Mouse (Mus musculus) spleen, adult 2 months (tissue): ENCODE data around the gene Fut4.

Experiments
- CTCF ChIP-seq: fragments of 200-500 bp; IDR thresholded peaks from 2 replicates; pipeline ENCODE4 v1.5.1; 2011; ENCODE audit warnings: mild to moderate bottlenecking, inconsistent platforms; ENCODE audit not compliant: insufficient read depth, insufficient read length, insufficient replicate concordance; ENCODE audit errors: extremely low read depth
- POLR2A ChIP-seq: fragments of 200-500 bp; IDR thresholded peaks from 2 replicates; pipeline ENCODE4 v1.6.1; 2011; ENCODE audit warnings: low read depth, low read length, inconsistent platforms

DNA sequence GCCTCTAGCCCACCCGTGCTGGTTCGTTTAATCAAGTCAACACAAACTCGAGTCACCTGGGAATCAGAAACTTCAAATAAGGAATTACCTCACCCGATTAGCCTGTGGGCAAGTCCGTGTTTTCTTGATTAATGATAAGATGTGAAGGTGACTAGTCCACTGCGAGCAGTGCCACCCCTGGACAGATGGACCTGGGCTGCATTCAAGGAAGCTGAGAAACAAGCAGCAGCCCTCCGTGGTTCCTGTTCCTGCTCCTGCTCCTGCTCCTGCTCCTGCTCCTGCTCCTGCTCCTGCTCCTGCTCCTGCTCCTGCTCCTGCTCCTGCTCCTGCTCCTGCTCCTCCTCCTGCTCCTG is 52.9 kb downstream of the Fut4 start:
- TF ChIP-seq CTCF, result no peak
- TF ChIP-seq POLR2A, result no peak
